Mouse (Mus musculus): Measurements from ENCODE around the gene Tbc1d30.

Tbc1d30 gene

GRCm38 (mm10) chr10:121314186-121314585 is 36.9 kb downstream of the Tbc1d30 start:
- DNase-seq (ENCODE audit: low read depth, low spot score) = no peak

- DNase-seq (ENCODE audit: low read depth, low spot score) = no peak
Measured at GRCm38 (mm10) chr10:121313049-121313448, 38.0 kb downstream of the Tbc1d30 start.

- DNase-seq (ENCODE audit: low read depth, low spot score) = no peak
Measured at GRCm38 (mm10) chr10:121310511-121311221, 40.4 kb downstream of the Tbc1d30 start.

- DNase-seq (ENCODE audit: low read depth, low spot score) = no peak
Measured at GRCm38 (mm10) chr10:121309801-121310510, 41.1 kb downstream of the Tbc1d30 start.

GRCm38 (mm10) chr10:121309123-121309655 is 41.9 kb downstream of the Tbc1d30 start:
- DNase-seq (ENCODE audit: low read depth, low spot score) = no peak

- no peak for DNase-seq (ENCODE audit: low read depth, low spot score)
Measured at GRCm38 (mm10) chr10:121305441-121305840, 45.6 kb downstream of the Tbc1d30 start.

- no peak for DNase-seq (ENCODE audit: low read depth, low spot score)
Measured at GRCm38 (mm10) chr10:121303559-121303958, 47.5 kb downstream of the Tbc1d30 start.

GRCm38 (mm10) chr10:121301868-121302267 is 49.2 kb downstream of the Tbc1d30 start:
- no peak for DNase-seq (ENCODE audit: low read depth, low spot score)

GRCm38 (mm10) chr10:121300659-121301058 is 50.4 kb downstream of the Tbc1d30 start:
- DNase-seq (ENCODE audit: low read depth, low spot score) = no peak

GRCm38 (mm10) chr10:121297054-121297701 is 53.9 kb downstream of the Tbc1d30 start:
- no peak for DNase-seq (ENCODE audit: low read depth, low spot score)

GRCm38 (mm10) chr10:121294471-121294870 is 56.6 kb downstream of the Tbc1d30 start:
- no peak for DNase-seq (ENCODE audit: low read depth, low spot score)

- no peak for DNase-seq (ENCODE audit: low read depth, low spot score)
Measured at GRCm38 (mm10) chr10:121293829-121294228, 57.2 kb downstream of the Tbc1d30 start.

- DNase-seq (ENCODE audit: low read depth, low spot score) = no peak
Measured at GRCm38 (mm10) chr10:121291272-121291917, 59.7 kb downstream of the Tbc1d30 start.

GRCm38 (mm10) chr10:121290682-121291078 is 60.4 kb downstream of the Tbc1d30 start:
- DNase-seq (ENCODE audit: low read depth, low spot score) = no peak

GRCm38 (mm10) chr10:121289970-121290681 is 61.0 kb downstream of the Tbc1d30 start:
- no peak for DNase-seq (ENCODE audit: low read depth, low spot score)

- no peak for DNase-seq (ENCODE audit: low read depth, low spot score)
Measured at GRCm38 (mm10) chr10:121282926-121283325, 68.2 kb downstream of the Tbc1d30 start.

GRCm38 (mm10) chr10:121282436-121282835 is 68.6 kb downstream of the Tbc1d30 start:
- no peak for DNase-seq (ENCODE audit: low read depth, low spot score)

GRCm38 (mm10) chr10:121280943-121281342 is 70.1 kb downstream of the Tbc1d30 start:
- no peak for DNase-seq (ENCODE audit: low read depth, low spot score)

GRCm38 (mm10) chr10:121277022-121277471 is 74.0 kb downstream of the Tbc1d30 start:
- no peak for DNase-seq (ENCODE audit: low read depth, low spot score)

GRCm38 (mm10) chr10:121274964-121275363 is 76.1 kb downstream of the Tbc1d30 start:
- no peak for DNase-seq (ENCODE audit: low read depth, low spot score)

- no peak for DNase-seq (ENCODE audit: low read depth, low spot score)
Measured at GRCm38 (mm10) chr10:121271002-121271401, 80.1 kb downstream of the Tbc1d30 start.
